Mouse (Mus musculus): ENCODE measurements around the gene Masp1. TPM values are rescaled to one million over a fixed set of nuclear protein-coding genes. Genes with fewer than 3 reads are reported as not detected.

Gene Masp1
- total and polyA plus RNA-seq, 2 experiments from 2014 or later = 21.4 to 29.7 TPM

- Histone ChIP-seq H3K4me1 (ENCODE audit: insufficient read depth, low read length) (no peaks in the 10 kb centered on the region), H3K36me3 (ENCODE audit: insufficient read depth, low read length) (no peaks in the 10 kb centered on the region), H3K9me3 (ENCODE audit: low read length) (no peaks in the 10 kb centered on the region), H3K27ac (ENCODE audit: low read depth, low read length) (no peak overlapping the region), H3K4me3 (ENCODE audit: low read depth, low read length) (no peak overlapping the region), H3K4me2 (ENCODE audit: low read depth, low read length, poor library complexity, severe bottlenecking) (no peak overlapping the region), H3K27me3 (ENCODE audit: insufficient read depth, low read length) (no peaks in the 10 kb centered on the region), H3K9ac (replicated peaks; ENCODE audit: low read length, poor library complexity, severe bottlenecking) (no peak overlapping the region)
- ATAC-seq (ENCODE audit: low FRiP score) (no peak), DNase-seq (ENCODE audit: low spot score) (no peak)
- 80% methylated on average over 3 of the region's 3 CpGs for WGBS
- TF ChIP-seq CTCF (IDR thresholded peaks at IDR 0.05) = no peak
These were observed 48.6 kb downstream of the Masp1 start for GRCm38 (mm10) chr16:23472046-23472445.

- ATAC-seq (ENCODE audit: low FRiP score) (no peak), DNase-seq (ENCODE audit: low spot score) (no peak)
- 93% methylated on average over 6 of the region's 6 CpGs for WGBS
- H3K9me3 ChIP-seq (ENCODE audit: low read length) = no peaks in the 10 kb centered on the region
- H3K27ac ChIP-seq (ENCODE audit: low read depth, low read length) = no peak overlapping the region
- H3K36me3 ChIP-seq (ENCODE audit: insufficient read depth, low read length) = no peaks in the 10 kb centered on the region
- no peaks in the 10 kb centered on the region for H3K4me1 ChIP-seq (ENCODE audit: insufficient read depth, low read length)
- no peaks in the 10 kb centered on the region for H3K27me3 ChIP-seq (ENCODE audit: insufficient read depth, low read length)
- H3K4me2 ChIP-seq (ENCODE audit: low read depth, low read length, poor library complexity, severe bottlenecking) = no peak overlapping the region
- no peak overlapping the region for H3K4me3 ChIP-seq (ENCODE audit: low read depth, low read length)
- H3K9ac ChIP-seq (replicated peaks; ENCODE audit: low read length, poor library complexity, severe bottlenecking) = no peak overlapping the region
- TF ChIP-seq CTCF (IDR thresholded peaks at IDR 0.05) = no peak
These were observed 49.1 kb downstream of the Masp1 start for GRCm38 (mm10) chr16:23471551-23471950.

- TF ChIP-seq CTCF (IDR thresholded peaks at IDR 0.05) = no peak
- Histone ChIP-seq H3K27ac (ENCODE audit: low read depth, low read length) (no peak overlapping the region), H3K36me3 (ENCODE audit: insufficient read depth, low read length) (no peaks in the 10 kb centered on the region), H3K27me3 (ENCODE audit: insufficient read depth, low read length) (no peaks in the 10 kb centered on the region), H3K9ac (replicated peaks; ENCODE audit: low read length, poor library complexity, severe bottlenecking) (no peak overlapping the region), H3K9me3 (ENCODE audit: low read length) (no peaks in the 10 kb centered on the region), H3K4me2 (ENCODE audit: low read depth, low read length, poor library complexity, severe bottlenecking) (no peak overlapping the region), H3K4me3 (ENCODE audit: low read depth, low read length) (no peak overlapping the region), H3K4me1 (ENCODE audit: insufficient read depth, low read length) (no peaks in the 10 kb centered on the region)
- 78% methylated on average over 4 of the region's 4 CpGs for WGBS
- no peak for ATAC-seq (ENCODE audit: low FRiP score)
- DNase-seq (ENCODE audit: low spot score) = no peak
These were observed 56.8 kb downstream of the Masp1 start for GRCm38 (mm10) chr16:23463671-23464347.

- H3K9me3 ChIP-seq (ENCODE audit: low read length) = no peaks in the 10 kb centered on the region
- H3K27me3 ChIP-seq (ENCODE audit: insufficient read depth, low read length) = no peaks in the 10 kb centered on the region
- WGBS = 47% methylated on average over 7 of the region's 7 CpGs
- no peak overlapping the region for H3K9ac ChIP-seq (replicated peaks; ENCODE audit: low read length, poor library complexity, severe bottlenecking)
- H3K4me1 ChIP-seq (ENCODE audit: insufficient read depth, low read length) = no peaks in the 10 kb centered on the region
- TF ChIP-seq CTCF (IDR thresholded peaks at IDR 0.05) = no peak
- H3K36me3 ChIP-seq (ENCODE audit: insufficient read depth, low read length) = no peaks in the 10 kb centered on the region
- no peak for ATAC-seq (ENCODE audit: low FRiP score)
- H3K27ac ChIP-seq (ENCODE audit: low read depth, low read length) = no peak overlapping the region
- H3K4me2 ChIP-seq (ENCODE audit: low read depth, low read length, poor library complexity, severe bottlenecking) = no peak overlapping the region
- no peak overlapping the region for H3K4me3 ChIP-seq (ENCODE audit: low read depth, low read length)
- no peak for DNase-seq (ENCODE audit: low spot score)
These were observed 61.6 kb downstream of the Masp1 start for GRCm38 (mm10) chr16:23458906-23459588.

DNA sequence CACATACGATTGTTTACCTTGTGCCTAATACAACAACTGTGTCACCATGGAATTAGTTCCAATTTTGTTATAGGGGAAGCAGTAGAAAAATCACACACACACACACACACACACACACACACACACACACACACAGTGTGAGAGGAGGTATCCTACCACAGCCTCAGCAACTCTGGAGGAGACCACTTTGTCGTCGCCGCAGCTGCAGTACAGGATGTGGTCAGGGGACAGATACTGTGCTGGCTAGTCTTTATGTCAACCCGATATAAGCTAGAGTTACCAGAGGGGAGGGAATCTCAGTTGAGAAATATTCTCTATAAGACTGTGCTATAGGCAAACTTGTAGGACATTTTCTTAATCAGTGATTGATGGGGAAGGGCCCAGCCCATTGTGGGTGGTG lies 63.3 kb downstream of the Masp1 start:
- H3K9me3 ChIP-seq (ENCODE audit: low read length) = no peaks in the 10 kb centered on the region
- no peaks in the 10 kb centered on the region for H3K36me3 ChIP-seq (ENCODE audit: insufficient read depth, low read length)
- ATAC-seq (ENCODE audit: low FRiP score) = no peak

DNA sequence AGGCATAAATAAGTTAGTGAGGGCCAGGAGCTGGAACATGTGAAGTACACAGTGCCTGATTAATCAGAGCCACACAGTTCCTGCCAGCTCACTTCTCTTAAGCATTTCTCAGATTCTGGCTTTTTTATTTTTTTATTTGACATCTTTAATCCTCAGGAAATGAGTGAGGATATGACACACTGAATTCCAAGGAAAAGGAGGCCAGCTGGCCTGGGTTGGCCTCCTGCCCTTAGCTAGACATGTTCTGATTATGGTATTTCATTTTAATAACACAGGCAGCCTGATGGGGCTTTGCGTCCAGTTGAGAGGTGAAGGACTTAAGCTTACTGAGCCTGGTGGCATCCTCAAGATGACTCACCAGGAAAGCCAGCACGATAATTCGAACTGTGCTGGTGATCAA lies 64.1 kb downstream of the Masp1 start:
- H3K4me1 ChIP-seq (ENCODE audit: insufficient read depth, low read length) = no peaks in the 10 kb centered on the region
- DNase-seq (ENCODE audit: low spot score) (no peak), ATAC-seq (ENCODE audit: low FRiP score) (no peak)
- no peaks in the 10 kb centered on the region for H3K27me3 ChIP-seq (ENCODE audit: insufficient read depth, low read length)
- no peak overlapping the region for H3K27ac ChIP-seq (ENCODE audit: low read depth, low read length)
- no peaks in the 10 kb centered on the region for H3K9me3 ChIP-seq (ENCODE audit: low read length)
- H3K36me3 ChIP-seq (ENCODE audit: insufficient read depth, low read length) = no peaks in the 10 kb centered on the region
- 72% methylated on average over 3 of the region's 3 CpGs for WGBS
- H3K4me2 ChIP-seq (ENCODE audit: low read depth, low read length, poor library complexity, severe bottlenecking) = no peak overlapping the region
- TF ChIP-seq CTCF (IDR thresholded peaks at IDR 0.05) = no peak
- H3K4me3 ChIP-seq (ENCODE audit: low read depth, low read length) = no peak overlapping the region
- no peak overlapping the region for H3K9ac ChIP-seq (replicated peaks; ENCODE audit: low read length, poor library complexity, severe bottlenecking)

More for the DNA sequence above, 63.3 kb downstream of the Masp1 start:
- DNase-seq (ENCODE audit: low spot score) = no peak
- Histone ChIP-seq H3K27ac (ENCODE audit: low read depth, low read length) (no peak overlapping the region), H3K27me3 (ENCODE audit: insufficient read depth, low read length) (no peaks in the 10 kb centered on the region), H3K4me1 (ENCODE audit: insufficient read depth, low read length) (no peaks in the 10 kb centered on the region), H3K4me3 (ENCODE audit: low read depth, low read length) (no peak overlapping the region), H3K9ac (replicated peaks; ENCODE audit: low read length, poor library complexity, severe bottlenecking) (no peak overlapping the region), H3K4me2 (ENCODE audit: low read depth, low read length, poor library complexity, severe bottlenecking) (no peak overlapping the region)
- 93% methylated on average over 5 of the region's 5 CpGs for WGBS
- no peak for TF ChIP-seq CTCF (IDR thresholded peaks at IDR 0.05)

Data from midbrain, postnatal 0 days (tissue).